Mouse (Mus musculus): ENCODE results near the gene Ccdc138.

DNA sequence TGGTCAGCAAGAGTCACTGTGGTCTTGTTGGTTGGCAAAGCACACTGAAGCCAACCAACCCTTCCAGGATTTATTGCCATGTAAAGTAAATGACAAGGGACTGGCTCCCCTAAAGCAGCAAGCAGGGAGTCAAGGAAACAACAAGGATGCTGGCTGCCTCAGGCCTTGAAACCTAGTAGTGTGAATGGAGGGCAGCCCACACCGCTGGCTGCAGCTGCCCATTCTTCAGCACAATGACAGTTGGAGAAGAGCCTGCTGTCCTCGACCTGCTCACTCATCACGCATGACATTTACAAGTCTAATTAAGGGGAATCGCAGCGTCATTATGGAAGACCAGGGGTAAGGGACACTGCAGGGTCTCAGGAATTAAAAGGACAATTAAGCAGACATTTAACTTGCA, 103.2 kb downstream of the Ccdc138 start:
- TF ChIP-seq TCF12 (IDR thresholded peaks at IDR 0.05; ENCODE audit: insufficient read depth, poor library complexity, severe bottlenecking) (no peak), POLR2A (IDR thresholded peaks at IDR 0.05; ENCODE audit: insufficient read length, low read depth) (no peak), POLR2AphosphoS2 (IDR thresholded peaks at IDR 0.05; ENCODE audit: insufficient read length, low read depth) (no peak), CEBPB (IDR thresholded peaks at IDR 0.05; ENCODE audit: insufficient read depth, poor library complexity, severe bottlenecking) (no peak), MAX (IDR thresholded peaks at IDR 0.05; ENCODE audit: low read depth) (no peak)

Data from myocyte (in vitro differentiated cells).